Mouse (Mus musculus) ovary, postnatal 10 days (tissue): ENCODE measurements around the gene Olfr167.
"Not testable (repeated sequence)": the region's sequence is repeated elsewhere in the genome, so short reads cannot be mapped to it uniquely, and the experiment has no call there.

Source experiments
- DNase-seq: peaks from one replicate; pipeline ENCODE4 v3.0.0; 2022; ENCODE audit warnings: low spot score

Olfr167 gene

DNA sequence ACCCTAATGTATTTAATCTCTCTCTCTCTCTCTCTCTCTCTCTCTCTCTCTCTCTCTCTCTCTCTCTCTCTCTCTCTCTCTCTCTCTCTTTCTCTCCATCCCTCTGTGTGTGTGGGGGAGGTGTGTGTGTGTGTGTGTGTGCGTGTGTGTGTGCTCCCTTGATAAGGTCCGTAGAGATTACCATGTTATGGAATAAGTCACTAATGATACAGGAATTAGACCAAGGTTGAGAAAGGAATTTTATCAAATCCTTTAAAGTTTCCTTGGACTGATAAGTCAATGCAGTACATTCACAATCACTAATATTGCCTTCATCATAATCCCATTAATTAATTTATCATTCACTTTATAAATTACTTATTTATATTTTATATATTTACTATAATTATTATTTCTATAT, at the start of gene Olfr167:
TSS of gene Olfr167 (minus strand) at position 101 of the 400 bp plus-strand sequence.
- no peak for DNase-seq

GRCm38 (mm10) chr16:19571709-19572108, 49.6 kb upstream of the Olfr167 start, which contains the start of gene Olfr169:
Olfr169 (minus strand) TSS chr16:19571809.
- DNase-seq, result not testable (repeated sequence)

- not testable (repeated sequence) for DNase-seq
These were observed 31.4 kb upstream of the Olfr167 start for GRCm38 (mm10) chr16:19553429-19553828.

GRCm38 (mm10) chr16:19552246-19552645, 30.2 kb upstream of the Olfr167 start:
- not testable (repeated sequence) for DNase-seq

GRCm38 (mm10) chr16:19535455-19535854, 13.4 kb upstream of the Olfr167 start, which contains the start of gene Olfr168:
Olfr168 (minus strand) TSS chr16:19535555.
- no peak for DNase-seq

DNA sequence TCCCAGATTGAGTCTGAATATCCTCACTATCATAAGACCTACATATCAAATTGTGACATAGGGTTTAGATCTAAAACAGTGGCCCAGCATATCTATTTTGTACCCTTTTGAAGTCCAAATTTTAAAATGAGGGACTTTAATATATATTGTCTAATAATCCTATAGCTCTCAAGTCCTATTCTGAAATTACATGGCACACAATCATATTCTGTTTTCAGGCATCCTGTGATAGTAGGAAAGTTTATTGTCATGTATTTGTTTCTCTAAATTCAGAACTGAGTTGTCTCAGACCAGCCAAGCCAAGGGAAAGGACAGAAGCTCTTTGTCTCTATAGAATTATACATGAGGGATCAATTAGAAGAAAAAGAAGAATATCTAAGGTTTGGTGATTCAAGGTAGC, 38.7 kb downstream of the Olfr167 start, which contains the start of gene Olfr166:
TSS of gene Olfr166 (plus strand) at position 301 of the 400 bp plus-strand sequence.
- DNase-seq, result no peak

DNA sequence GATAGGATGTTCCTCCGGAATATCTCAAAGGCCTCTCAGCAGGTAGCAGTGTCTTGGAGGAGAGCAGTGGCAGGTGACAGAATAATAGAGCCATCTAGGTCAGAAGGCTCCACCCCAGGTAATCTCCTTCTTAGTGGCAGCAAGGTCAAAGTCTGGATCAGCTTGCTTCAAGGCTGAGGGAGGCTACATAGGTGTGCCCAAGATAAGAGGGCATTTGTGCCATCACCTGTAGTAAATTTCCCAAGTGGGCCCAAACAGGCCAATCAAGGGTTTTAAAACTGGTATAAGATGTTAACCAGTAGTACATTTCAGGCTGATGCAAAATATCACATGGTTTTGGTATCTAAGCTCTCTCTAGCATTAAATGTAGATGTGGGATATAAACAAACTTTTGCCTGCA, 57.7 kb downstream of the Olfr167 start:
- no peak for DNase-seq
